Mouse (Mus musculus) CH12.LX (cell line): ENCODE data around the gene Sf3b3.

Experiments used
- CTCF ChIP-seq, 2 experiments: IDR thresholded peaks in 1 of 2; conservative IDR thresholded peaks in 1 of 2; 2 replicates each; pipeline ENCODE4 v1.5.1; 2011 to 2012; ENCODE audit warnings: low read depth in 2 of 2, low read length in 2 of 2, improper control_type of control experiment in 1 of 2, inconsistent platforms in 1 of 2, mild to moderate bottlenecking in 1 of 2, moderate library complexity in 1 of 2
- JUND ChIP-seq: conservative IDR thresholded peaks from 2 replicates; pipeline ENCODE4 v1.6.1; 2011; ENCODE audit warnings: low read depth, low read length, improper control_type of control experiment
- POLR2A ChIP-seq: IDR thresholded peaks from 2 replicates; pipeline ENCODE4 v1.6.1; 2011; ENCODE audit warnings: low read depth, mild to moderate bottlenecking, improper control_type of control experiment, low read length

DNA sequence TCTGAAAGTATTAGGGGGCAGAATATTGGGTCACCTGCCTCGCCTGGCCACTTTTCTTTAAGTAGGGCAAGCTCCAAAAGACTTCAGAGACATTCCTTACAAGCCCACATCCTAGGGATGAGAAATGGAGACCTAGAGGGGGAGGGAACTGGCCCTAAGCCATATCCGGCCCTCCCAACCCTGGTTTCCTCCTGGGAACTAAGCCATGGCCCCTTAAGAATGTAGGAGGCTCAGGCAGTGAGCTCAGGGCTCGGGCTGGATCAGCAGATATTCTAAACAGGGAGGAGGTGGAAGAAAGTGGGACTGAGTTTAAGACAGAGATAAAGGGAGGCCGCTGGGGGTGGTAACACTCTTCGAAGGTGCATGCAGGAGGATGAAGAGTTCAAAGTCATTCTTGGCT, 85.4 kb downstream of the Sf3b3 start:
- TF ChIP-seq JUND = no peak
- TF ChIP-seq POLR2A = no peak
- TF ChIP-seq CTCF (conservative IDR thresholded peaks at IDR 0.05 in 1 of 2, IDR thresholded peaks at IDR 0.05 in 1 of 2; ENCODE audit: low read depth in 2 of 2, low read length in 2 of 2) = no peak
